ENCODE assay signal across 13 mouse cellular contexts in the genomic region with DNA sequence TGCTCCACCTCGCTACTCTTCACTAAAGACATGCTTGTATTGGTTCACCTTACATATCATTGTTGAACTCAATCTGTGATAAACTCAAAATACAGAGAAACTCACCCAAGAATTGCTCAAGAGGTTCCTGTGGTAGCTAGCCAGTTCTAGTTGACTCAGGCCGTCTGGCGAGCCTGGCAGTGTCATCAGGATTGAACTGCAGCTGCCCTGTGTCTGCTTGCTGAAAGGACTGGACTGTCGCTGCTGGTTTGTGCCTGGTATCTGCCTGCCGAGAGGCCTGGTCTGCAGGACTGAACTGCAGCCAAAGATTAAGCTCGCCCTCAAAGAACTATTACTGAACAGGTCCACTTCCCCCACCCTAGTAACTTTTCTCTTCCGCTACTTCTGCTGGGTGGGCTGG. TPM values are rescaled to one million over a fixed set of nuclear protein-coding genes. Genes with fewer than 3 reads are reported as not detected.
DNase-seq lines count a peak whose midpoint lies in the region; ATAC-seq and TF ChIP-seq lines count a peak whose summit lies in the region.
"Had no signal": no experiment of that assay in that cellular context is flagged by ENCODE, and none has a peak within 500 bp of the region (broad histone marks: within the 10 kb centered on the region; RNA-seq: fewer than 3 reads in every experiment).

No protein-coding gene starts in this region.

- DNase-seq in brain, adult 2 months (ENCODE audit: low read depth, low spot score), result peak; percentile 33
- peak; percentile 64 for DNase-seq in heart, postnatal 0 days (ENCODE audit: low spot score)
- DNase-seq in lung, postnatal 14 days, result peak; percentile 33
- no peak for DNase-seq in midbrain, embryonic 10.5 days (ENCODE audit: low spot score)
- DNase-seq in right cerebral cortex, adult 18-20 months, result no peak
- DNase-seq in B cell, adult 2 months, result no peak
- DNase-seq: cerebellum, adult 11-12 months; right cerebral cortex, postnatal 25 days; thymus, postnatal 25 days had no signal

- no peaks in the 10 kb centered on the region for H3K9me3 ChIP-seq in kidney, embryonic 15.5 days (replicated peaks)
- H3K9me3 ChIP-seq in kidney, embryonic 14.5 days (ENCODE audit: control insufficient read depth, low read length), result no peaks in the 10 kb centered on the region
- no peaks in the 10 kb centered on the region for H3K9me3 ChIP-seq in heart, postnatal 0 days (replicated peaks; ENCODE audit: control insufficient read depth, low read length)
- no peaks in the 10 kb centered on the region for H3K9me3 ChIP-seq in midbrain, embryonic 10.5 days (replicated peaks)

- no peak for ATAC-seq in kidney, embryonic 15.5 days (replicated peaks; ENCODE audit: low FRiP score)
- no peak for ATAC-seq in kidney, embryonic 14.5 days (ENCODE audit: low FRiP score, low TSS enrichment)
- peak; percentile 82 for ATAC-seq in heart, postnatal 0 days (ENCODE audit: insufficient read depth, low read depth)
- ATAC-seq: activated CD4-positive, CD25-positive, alpha-beta regulatory T cell, adult 4 months had no signal

- H3K27ac ChIP-seq in kidney, embryonic 15.5 days, result peak overlapping the region; percentile 27; the same call in 1 of the 2 replicates
- H3K27ac ChIP-seq in kidney, embryonic 14.5 days (ENCODE audit: low read depth, low read length), result no peak overlapping the region
- H3K27ac ChIP-seq in heart, postnatal 0 days (ENCODE audit: low read depth), result peak overlapping the region; percentile 31
- no peak overlapping the region for H3K27ac ChIP-seq in midbrain, embryonic 10.5 days (replicated peaks)
- H3K27ac ChIP-seq: kidney, postnatal 0 days had no signal

- TF ChIP-seq EP300 in heart, postnatal 0 days (IDR thresholded peaks at IDR 0.05; ENCODE audit: low read depth), result no peak

- H3K4me1 ChIP-seq in kidney, embryonic 15.5 days, result peaks cover 4% of the 10 kb centered on the region; the same call in 1 of the 2 replicates
- no peaks in the 10 kb centered on the region for H3K4me1 ChIP-seq in kidney, embryonic 14.5 days (ENCODE audit: control insufficient read depth, insufficient read depth, low read length)
- no peaks in the 10 kb centered on the region for H3K4me1 ChIP-seq in heart, postnatal 0 days (ENCODE audit: control insufficient read depth, insufficient read depth)
- no peaks in the 10 kb centered on the region for H3K4me1 ChIP-seq in midbrain, embryonic 10.5 days

- H3K4me3 ChIP-seq in kidney, embryonic 15.5 days (replicated peaks), result no peak overlapping the region
- no peak overlapping the region for H3K4me3 ChIP-seq in kidney, embryonic 14.5 days (ENCODE audit: low read length)
- no peak overlapping the region for H3K4me3 ChIP-seq in heart, postnatal 0 days (ENCODE audit: low read depth, low read length)
- no peak overlapping the region for H3K4me3 ChIP-seq in midbrain, embryonic 10.5 days

- H3K27me3 ChIP-seq in kidney, embryonic 15.5 days, result no peaks in the 10 kb centered on the region
- no peaks in the 10 kb centered on the region for H3K27me3 ChIP-seq in kidney, embryonic 14.5 days (ENCODE audit: control insufficient read depth, insufficient read depth, low read length)
- no peaks in the 10 kb centered on the region for H3K27me3 ChIP-seq in heart, postnatal 0 days (ENCODE audit: control insufficient read depth, insufficient read depth, low read length)
- H3K27me3 ChIP-seq in midbrain, embryonic 10.5 days (ENCODE audit: low read depth, poor library complexity, severe bottlenecking), result no peaks in the 10 kb centered on the region

- no peak for TF ChIP-seq CTCF in heart, postnatal 0 days (IDR thresholded peaks at IDR 0.05; ENCODE audit: low read depth)

- 78% methylated on average over 7 of the region's 7 CpGs for WGBS in kidney, embryonic 15.5 days
- 75% methylated on average over 7 of the region's 7 CpGs for WGBS in kidney, embryonic 14.5 days
- 36% methylated on average over 7 of the region's 7 CpGs for WGBS in heart, postnatal 0 days
- WGBS in midbrain, embryonic 10.5 days, result 84% methylated on average over 7 of the region's 7 CpGs

- peaks cover 38% of the 10 kb centered on the region for H3K36me3 ChIP-seq in kidney, embryonic 15.5 days
- H3K36me3 ChIP-seq in kidney, embryonic 14.5 days (ENCODE audit: control insufficient read depth, insufficient read depth, low read length), result peaks cover 16% of the 10 kb centered on the region
- H3K36me3 ChIP-seq in heart, postnatal 0 days (replicated peaks; ENCODE audit: control insufficient read depth, insufficient read depth, low read length), result peaks cover 36% of the 10 kb centered on the region
- H3K36me3 ChIP-seq in midbrain, embryonic 10.5 days, result peaks cover 75% of the 10 kb centered on the region

- no peak overlapping the region for H3K9ac ChIP-seq in kidney, embryonic 15.5 days
- H3K9ac ChIP-seq in kidney, embryonic 14.5 days (ENCODE audit: low read depth, low read length), result no peak overlapping the region
- H3K9ac ChIP-seq in heart, postnatal 0 days (replicated peaks; ENCODE audit: low read depth, low read length), result no peak overlapping the region

- no peak overlapping the region for H3K4me2 ChIP-seq in kidney, embryonic 15.5 days
- H3K4me2 ChIP-seq in kidney, embryonic 14.5 days (replicated peaks; ENCODE audit: low read depth, low read length), result no peak overlapping the region
- H3K4me2 ChIP-seq in heart, postnatal 0 days (ENCODE audit: low read depth, low read length), result no peak overlapping the region

RNA-seq across cellular contexts. Expression of gene Wdsub1, which starts 14.0 kb away (rescaled TPM):
- polyA plus RNA-seq in kidney, embryonic 15.5 days (2015; fragmentation: Nextera tagmentation; extraction: Ambion mirVana), result 38.1 and 41.2 TPM in 2 replicates
- polyA plus RNA-seq in kidney, embryonic 14.5 days (2014; fragmentation: Nextera tagmentation; extraction: Ambion mirVana), result 31.7 and 37.5 TPM in 2 replicates
- total RNA-seq in heart, postnatal 0 days (2014; rRNA removed; ENCODE audit: low replicate concordance), result 268 and 306 TPM in 2 replicates
- polyA plus RNA-seq in heart, postnatal 0 days (2015; fragmentation: Nextera tagmentation; extraction: Ambion mirVana), result 42.8 and 43.2 TPM in 2 replicates
- 18.6 and 25.3 TPM in 2 replicates for polyA plus RNA-seq in midbrain, embryonic 10.5 days (2016; fragmentation: Nextera tagmentation; extraction: Ambion mirVana)

Comparison
In these comparisons a context has a peak if more than half of its experiments do, and no peak if none do; other contexts are left out.
1. H3K27ac ChIP-seq: peak in kidney, embryonic 15.5 days (single experiment) and heart, postnatal 0 days (single experiment); none in kidney, embryonic 14.5 days (single experiment) and midbrain, embryonic 10.5 days (single experiment).
2. DNase-seq: peak in brain, adult 2 months (single experiment), heart, postnatal 0 days (single experiment) and lung, postnatal 14 days (single experiment); none in midbrain, embryonic 10.5 days (single experiment), right cerebral cortex, adult 18-20 months (single experiment) and B cell, adult 2 months (0 of 2).